Mouse (Mus musculus) spleen, adult 12 weeks (tissue): ENCODE measurements around the gene Pex6.

Experiments
- DNase-seq: peaks from one replicate; pipeline ENCODE4 v3.0.0; 2022; ENCODE audit warnings: low spot score

The Pex6 gene

DNA sequence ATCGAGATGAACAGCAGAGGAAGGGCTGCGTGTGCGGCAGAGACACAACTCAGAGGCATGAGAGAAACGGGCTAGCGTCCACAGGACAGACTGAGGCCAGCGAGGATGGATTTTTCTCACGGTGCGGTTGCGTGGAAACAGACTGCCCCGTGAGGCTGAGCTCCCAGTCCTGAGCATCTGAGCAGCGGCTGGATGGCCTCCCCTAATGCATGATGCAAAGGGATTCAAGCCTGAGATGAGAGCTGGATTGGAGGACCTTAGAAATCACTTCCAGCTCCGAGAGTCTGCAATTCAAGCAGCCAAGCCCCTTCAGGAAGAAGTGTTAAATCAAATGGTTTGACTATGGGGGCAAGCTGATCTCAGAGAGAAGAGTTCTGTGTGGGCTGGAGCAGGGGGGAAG, 9.8 kb upstream of the Pex6 start:
- DNase-seq, result no peak

DNA sequence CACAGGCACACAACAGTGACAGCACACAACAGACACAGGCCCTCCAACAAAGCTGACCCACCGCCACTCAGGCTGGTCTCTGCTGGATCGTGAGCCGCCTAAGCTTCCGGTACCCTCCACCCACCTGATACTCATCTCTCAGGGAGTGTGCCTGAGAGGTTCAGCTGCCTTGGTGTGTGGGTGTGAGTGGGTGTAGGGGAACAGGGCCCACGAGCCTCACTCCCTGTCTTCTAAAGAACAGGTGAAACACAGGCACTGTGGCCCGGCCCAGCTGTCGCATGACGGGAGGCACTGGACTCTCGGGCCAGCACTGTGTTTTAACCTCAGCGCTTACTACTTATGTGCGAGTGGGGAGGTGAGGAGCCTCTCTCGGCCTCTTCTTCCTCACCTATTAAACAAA, 9.2 kb upstream of the Pex6 start:
- DNase-seq, result no peak

DNA sequence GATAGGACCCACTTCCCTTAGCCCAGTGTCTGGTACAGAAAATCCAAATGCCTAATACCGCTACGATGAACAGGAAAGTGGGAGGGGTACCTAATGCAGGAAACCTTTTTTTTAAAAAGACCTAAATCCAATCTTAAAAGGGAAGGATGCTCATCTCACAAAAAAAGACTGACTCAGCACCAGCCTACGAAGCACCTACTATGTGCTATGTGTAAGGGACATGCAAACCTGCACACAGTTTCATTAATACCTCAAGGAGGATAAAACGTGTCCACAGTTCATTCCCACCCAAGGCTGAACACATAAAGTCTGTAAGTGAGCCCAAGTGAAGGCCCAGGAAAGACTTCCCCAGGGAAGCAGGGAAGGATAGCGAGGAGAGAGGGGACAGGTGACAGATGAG, 8.8 kb upstream of the Pex6 start:
- no peak for DNase-seq

DNA sequence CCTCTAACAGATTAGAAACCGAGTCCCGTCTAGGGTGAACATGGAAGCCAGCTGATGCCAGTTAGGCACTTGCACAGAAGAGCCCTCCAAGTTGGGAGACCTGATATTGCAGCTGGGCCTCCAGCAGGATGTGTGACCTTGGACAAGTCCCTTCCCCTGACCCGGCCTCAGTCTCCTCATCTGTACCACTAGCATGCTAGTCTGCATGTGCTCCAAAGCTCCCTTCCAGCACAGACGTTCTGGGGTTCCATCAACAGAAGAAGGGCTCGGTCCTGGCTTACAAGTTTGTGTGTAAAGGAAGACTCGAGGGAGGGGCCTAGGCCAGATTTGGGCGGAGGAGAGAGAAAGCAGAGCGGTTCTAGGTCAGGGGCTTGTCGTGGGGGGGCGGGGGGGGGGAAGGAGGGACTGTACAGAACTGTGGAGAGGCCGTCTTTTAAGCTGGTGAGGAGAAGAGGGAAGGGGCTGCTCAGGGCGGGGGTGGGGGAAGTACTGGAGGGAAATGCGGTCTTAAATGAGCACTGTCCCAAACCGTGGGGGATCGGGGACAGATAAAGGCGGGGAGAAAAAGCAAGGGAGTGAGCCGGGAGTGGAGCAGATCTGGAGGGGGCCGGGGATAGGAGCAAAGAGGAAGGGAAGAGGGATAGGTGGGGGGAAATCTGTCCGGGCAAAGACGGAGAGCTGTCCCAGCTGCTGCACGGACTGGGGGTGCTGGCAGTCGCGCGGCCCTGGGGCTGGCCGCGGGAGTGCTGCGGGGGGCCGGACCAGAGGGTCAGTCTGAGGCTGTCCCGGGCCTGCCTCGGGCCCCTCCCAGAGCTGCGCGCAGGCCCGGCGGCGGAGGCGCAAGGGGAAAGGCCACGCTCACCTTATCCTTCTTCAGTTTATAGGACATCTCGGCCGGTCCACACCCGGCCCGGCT, 7.0 kb upstream of the Pex6 start:
- DNase-seq, result no peak

DNA sequence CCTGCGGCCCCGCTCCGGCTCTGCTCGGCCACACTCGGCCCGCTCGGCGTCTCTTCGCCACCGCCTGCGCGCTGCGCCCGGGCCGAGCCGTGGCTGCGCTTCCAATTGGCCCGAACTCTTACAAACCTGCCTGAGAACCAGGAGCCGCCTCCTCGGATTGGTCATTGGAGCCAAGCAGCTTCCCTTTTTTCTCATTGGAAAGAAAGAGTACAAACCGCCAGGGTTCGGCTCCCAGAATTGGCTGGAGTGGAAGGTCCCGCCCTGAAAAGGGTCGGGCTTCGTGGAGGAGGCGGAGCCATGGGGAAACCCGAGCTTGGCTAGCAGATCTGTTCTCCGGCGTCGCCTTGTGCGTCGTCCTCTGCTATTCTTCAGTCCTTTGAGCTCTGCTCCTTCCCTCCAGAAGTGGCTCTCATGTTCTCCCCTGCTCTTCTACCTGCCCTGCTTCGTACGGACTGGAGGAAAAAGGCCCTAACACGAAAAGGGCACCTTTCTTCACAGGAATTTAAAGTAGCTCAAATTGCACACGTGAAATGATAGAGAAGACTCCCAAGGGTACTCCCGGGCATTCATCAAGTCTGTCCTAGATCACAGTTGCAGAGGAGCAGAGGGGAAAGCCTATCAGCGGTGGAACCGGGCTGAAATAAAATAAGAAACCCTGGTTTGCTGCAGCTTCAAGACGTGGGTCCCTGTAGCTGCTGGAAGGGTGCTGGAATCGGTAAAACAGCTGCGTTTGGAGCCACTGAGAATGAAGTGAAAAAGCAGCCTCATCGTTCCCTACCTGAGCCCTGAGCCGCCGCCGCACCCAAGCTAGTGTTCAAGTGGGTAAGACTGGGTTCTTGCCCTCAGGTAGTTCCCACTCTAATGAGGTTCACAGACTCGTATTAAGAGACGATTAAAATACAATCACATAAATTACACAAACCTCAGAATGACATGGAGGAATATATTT, 6.1 kb upstream of the Pex6 start, which contains the start of gene Ppp2r5d:
Gene Ppp2r5d, minus strand, starts transcription at position 225 of the 949 bp plus-strand sequence.
- DNase-seq, result peak; percentile 96

DNA sequence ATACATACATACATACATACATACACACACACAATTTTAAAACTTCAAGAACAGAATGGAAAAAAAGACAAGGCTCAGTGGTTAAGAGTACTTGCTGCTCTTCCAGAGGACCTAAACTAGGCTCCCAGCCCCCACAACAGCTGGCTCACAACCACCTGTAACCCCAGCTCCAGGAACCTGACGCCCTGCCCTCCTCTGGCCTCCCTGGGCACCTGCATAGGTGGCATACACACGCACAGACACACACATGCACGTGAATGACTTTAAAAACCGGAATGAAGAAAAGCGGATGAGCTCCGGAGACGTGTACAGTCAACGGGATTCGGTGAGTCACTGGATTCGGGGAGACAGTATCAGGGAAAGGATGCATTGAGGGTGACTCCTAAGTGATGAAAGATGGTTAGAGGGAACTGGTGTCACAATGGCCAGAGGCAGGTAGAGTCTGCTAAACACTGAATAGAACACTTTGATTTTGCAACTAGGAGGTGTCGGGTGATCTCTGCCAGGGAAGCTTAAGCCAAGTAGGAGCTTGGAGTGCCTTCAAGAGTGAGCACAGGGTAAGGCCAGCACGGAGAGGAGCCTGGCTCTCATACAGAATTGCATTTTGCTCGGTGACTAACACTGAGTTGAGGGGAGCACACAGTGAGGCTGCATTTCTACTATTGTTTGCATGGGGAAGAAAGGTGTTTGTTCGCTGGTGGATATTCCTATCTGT, 4.7 kb upstream of the Pex6 start:
- no peak for DNase-seq

DNA sequence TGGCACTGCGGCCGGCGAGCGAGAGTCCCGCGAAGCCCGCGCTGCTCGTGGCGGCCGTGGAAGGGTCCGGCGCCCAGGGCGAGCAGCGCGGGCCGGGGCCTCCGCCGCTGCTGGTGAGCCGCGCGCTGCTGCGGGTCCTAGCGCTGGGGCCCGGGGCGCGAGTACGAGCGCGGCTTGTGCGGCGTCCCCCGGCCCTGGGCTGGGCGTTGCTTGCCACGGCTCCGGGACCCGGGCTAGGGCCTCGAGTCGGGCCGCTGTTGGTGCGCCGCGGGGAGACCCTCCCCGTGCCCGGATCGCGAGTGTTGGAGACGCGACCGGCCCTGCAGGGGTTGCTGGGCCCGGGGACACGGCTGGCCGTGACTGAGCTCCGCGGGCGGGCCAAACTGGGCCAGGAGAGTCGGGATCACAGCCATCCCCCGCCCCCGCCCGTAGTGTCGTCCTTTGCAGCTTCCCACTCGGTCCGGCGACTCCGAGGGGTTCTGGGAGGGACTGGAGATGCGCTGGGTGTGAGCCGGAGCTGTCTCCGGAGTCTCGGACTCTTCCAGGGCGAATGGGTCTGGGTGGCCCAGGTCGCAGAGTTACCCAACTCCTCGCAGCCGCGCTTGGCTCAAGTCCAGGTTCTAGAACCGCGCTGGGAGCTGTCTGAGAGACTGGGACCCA, 479 bp downstream of the Pex6 start:
- peak; percentile 42 for DNase-seq

DNA sequence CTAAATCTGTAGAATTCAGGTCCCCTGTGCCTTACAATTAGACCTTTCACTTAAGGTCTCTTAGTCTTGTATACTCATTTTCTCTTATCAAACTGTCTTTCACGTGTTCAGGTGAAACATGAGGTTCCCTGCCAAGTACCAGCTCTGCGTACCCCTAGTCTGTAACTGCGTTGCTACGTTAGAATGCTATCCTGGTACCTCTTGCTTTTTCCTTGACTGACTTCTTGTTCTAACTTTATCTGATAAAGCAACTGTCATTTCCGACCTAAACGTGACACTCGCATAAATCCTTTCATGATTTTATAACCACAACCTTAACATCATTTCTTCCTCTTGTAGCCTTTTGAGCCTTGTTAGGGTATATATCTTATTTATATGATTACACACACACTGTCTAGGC, 1.2 kb downstream of the Pex6 start:
- DNase-seq, result no peak

DNA sequence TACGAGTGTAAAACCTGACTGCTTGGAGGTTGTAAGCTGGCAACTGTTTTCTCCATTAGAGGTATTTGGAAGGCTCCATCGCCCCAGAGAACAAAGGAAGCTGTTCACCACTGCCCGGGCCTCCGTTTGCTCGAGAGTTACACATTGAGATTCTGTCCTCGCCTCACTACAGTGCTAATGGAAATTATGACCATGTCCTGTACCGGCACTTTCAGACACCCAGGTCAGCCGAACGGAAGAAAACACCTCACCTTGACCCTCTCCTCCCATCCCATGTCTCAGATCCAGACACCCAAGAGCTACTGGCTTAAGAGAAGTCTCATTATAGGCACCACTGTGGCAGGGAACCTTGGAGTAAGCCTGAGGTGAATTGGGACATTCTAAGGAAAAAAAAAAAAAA, 2.6 kb downstream of the Pex6 start:
- DNase-seq, result no peak

DNA sequence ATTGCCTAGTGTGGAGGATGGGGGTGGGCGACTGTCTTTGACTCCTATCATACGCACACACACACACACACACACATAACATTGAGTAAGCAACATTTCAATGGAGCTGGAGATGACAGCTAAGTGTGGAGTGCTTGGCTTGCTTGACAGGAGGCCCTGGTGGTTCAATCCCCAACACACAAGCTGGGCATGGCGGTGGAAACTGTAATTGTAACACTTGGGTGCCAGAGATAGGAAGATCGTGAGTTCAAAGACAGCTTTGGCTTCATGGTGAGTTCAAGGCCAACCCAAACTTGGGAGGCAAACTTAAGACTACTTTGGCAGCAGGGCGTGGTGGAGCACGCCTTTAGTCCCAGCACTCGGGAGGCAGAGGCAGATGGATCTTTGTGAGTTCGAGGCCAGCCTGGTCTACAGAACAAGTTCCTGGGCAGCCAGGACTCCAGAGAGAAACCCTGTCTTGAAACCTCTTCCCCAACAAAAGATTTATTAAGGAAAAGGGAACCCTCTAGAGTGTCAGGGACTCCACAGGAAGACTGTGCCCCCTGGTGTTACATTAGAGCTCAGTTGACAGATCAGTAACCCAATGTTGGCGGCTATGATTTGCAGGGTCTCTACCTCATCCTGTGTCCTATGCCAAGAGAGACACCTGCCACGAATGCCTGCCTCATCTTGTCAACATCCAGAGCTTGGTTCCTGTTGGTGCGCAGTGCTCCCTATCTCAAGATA, 3.7 kb downstream of the Pex6 start:
- DNase-seq, result peak; percentile 37

DNA sequence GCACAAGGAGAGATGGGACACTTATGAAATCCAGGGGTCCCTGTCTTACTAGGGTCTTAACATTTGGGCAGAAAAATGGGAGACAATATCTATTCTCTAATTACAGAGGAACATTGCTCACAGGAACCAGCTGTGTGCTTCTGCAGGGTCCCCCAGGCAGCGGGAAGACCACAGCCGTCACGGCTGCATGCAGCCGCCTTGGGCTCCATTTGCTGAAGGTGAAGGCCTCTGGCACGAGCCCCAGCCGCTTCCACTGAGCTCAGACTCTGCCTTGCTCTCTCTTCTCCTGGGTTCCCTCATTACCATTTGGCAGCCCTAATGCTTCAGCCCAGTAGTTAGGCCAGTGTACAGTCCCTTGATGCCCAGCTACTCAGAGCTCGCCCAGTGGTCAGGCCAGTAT, 9.8 kb downstream of the Pex6 start:
- no peak for DNase-seq

DNA sequence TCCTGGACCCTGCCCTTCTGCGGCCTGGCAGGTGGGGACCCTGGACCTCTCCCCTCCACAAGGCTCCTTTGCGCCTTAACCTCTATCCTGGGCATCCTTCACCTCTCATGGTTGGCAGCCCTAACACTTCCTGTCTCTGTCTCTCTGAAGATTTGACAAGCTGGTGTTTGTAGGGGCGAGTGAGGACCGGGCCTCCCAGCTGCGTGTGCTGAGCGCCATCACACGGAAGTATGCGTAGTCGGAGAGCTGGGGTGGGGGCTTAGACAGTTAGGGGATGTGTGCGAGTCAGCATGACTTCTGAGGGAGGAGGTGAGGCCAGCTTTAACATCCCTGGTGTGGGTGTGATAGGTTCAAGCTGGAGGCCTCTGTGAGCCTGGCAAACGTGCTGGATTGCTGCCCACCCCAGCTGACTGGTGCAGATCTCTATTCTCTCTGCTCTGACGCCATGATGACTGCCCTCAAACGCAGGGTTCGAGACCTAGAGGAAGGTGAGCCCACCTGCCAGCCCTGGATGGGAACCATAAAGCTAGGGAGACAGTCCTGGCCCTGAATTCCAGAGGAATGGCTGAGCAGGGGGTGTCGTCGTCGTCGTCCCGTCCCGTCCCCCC, 13.3 kb downstream of the Pex6 start:
- no peak for DNase-seq

DNA sequence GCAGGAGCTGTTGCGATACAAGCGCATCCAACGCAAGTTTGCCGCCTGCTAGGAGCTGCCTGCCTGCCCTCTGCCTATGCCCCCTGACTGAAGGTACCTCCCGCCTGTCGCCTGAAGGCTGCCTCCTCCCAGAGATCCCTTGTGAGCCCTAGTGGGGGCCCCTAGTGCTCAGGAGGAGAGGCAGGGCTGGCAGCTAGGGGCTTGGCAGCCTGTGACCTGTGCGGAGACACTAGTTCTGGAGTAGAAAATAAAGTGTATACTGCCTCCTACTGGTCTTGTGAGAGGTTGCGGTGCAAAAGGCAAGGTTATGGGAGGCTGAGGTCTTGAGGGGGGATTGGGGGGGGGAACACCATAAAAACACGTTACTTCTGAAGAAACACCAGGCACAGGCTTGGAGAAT, 14.0 kb downstream of the Pex6 start:
- DNase-seq, result no peak

DNA sequence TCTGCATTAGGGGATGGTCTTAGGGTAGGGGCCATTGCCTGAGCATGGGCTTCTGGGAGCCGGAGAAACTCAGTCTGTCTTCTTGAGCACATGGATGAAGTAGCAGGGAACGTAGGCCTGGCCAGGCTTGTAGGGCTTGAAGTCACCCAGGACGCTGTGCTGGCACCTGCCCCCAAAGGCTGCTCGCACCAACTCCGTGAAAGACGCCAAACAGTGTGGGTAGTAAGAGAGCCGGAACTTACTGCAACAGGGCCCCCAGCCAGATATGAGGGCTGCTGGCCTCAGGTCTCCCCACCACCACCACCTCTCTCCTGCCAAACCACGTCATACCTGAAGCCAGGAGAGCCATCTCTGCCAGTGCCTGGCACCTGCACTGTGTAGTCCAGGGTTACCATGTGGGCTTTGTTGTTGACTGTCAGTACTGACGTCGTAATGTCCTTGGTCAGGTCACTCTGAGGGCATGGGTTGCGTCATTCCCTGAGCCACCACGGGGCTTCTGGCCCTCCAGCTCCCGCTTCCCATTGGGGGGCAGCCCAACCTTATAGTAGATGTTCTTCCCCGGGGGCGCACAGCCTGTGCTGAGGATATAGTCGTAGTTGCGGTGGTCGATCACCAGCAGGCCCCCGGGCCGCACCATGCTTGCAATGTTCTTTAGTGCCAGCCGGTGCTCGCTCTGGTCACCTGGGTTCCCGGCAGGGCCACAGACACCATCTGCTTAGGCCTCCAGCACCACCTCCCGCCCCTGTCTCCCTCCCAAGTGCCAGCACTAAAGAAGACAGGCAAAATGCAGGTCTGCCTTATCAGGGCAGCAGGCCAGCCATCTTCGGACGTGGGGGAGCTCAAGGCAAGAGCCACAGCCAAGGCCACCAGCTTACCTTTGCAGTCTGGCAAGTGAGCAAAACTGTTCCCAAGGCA, 14.7 kb downstream of the Pex6 start:
- no peak for DNase-seq

DNA sequence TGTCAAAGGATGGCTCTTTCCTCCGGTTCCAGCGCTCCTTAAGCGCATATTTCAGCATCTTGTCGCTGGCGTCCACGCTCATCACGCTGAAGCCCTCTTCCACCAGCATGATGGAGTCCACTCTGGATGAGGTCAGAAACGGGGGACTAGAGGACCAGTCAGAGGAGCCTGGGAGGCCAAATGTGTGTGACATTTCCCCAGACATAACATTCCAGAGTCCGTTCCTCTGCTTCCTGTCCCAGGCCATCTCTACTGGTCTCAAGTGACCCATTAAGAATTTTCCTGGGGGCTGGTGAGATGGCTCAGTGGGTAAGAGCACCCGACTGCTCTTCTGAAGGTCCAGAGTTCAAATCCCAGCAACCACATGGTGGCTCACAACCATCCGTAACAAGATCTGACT, 16.0 kb downstream of the Pex6 start:
- DNase-seq, result no peak

DNA sequence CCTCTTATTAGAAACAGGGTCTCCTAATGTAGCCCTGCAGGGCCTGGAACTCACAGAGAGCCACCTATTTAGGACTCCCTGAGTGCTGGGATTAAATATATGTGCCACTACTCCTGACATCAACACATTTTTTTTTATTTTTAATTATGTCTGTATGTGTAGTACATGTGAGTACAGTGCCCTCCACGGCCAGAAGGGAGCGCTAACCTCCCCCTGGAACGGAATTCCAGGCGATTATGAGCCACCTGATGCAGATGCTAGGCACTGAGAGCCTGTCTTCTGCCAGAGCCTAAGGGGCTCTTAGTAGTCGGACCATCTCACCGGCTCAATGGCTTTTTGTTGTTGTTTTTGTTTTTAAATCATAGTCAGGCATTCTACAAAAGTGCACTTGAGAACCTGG, 16.8 kb downstream of the Pex6 start:
- DNase-seq, result no peak

DNA sequence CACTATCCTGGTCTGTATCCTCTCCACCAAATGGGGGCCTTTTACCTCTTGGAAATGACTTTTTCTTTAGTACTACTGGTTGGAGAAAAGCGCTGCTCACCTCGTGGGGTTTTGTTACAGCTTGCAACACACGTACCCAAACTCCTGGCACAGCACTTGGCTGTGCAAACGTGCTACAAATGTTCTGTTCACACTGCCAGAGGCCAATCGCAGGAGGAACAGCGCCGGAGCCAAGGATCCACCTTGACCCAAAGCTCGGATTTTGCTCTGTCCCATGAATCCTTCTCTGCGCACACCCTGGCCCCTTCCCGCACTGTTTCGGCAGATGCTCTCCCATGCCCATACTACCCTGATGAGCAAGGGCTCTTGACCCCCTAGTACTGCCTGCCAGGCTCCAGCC, 17.2 kb downstream of the Pex6 start:
- no peak for DNase-seq

DNA sequence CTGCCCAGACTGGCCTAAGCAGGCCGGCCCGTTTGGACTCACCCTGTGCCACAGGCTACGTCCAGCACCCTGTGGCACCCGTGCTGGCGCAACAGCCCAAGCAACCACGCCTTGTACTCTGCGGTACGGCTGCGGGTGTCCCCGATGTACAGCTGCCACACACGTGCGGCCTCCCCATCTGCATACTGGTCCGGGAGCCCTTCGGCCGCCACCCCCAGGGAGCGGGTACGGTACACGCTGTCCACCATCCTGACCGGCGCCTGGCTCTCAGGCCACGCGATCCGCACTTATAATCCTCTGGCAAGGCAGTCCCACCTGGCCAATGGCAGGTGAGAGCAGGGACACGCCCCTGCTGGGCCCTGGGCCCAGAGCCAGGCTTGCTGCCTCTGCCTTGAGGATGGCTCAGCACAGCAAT, 17.6 kb downstream of the Pex6 start, which contains the start of gene Gnmt:
Gene Gnmt, minus strand, starts transcription at position 265 of the 415 bp plus-strand sequence.
- no peak for DNase-seq

DNA sequence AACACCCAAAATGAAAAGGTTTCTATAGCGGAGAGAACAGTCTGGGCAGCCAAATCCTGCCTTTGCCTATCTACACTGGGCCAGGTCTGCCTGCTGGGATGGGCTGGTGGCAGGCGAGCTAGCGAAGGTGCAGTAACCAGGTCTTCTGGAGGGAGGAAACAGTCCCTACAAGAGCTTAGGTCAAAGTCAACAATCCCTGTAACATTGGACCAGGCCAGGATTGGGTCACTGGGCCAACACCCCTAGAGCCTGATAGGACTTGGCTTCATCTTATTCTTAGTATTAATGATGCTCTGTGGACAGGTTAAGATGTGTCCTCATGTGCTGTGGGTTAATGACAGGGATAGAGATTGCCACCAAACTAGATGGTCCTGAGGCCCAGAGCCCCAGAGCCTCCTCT, 22.8 kb downstream of the Pex6 start:
- no peak for DNase-seq
